Mouse (Mus musculus): ENCODE results near the gene Ciao1.

Ciao1 gene

DNA sequence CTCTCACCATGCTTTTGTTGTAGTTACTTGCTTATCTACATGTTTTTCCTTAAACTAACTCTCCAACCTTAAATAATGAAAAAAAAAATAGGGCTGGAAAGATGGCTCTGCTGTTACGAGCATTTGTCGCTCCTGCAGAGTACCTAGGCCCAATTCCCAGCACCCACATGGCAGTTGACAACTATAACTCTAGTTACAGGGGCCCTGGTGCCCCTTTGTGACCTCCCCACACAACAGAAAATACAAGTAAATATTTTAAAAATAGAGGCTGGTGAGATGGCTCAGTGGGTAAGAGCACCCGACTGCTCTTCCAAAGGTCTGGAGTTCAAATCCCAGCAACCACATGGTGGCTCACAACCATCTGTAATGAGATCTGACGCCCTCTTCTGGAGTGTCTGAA is 41.7 kb downstream of the Ciao1 start:
- ChIA-PET CTCF (interaction anchor here in 2 of 4 experiments (0.7 to 2.9 kb wide), 3 partner anchors 39 to 274 kb away, joined by 4 to 15 read pairs (median 6); no protein-coding TSS in a partner anchor), POLR2A (interaction anchor here in 2 of 4 experiments (0.6 to 1.4 kb wide), 3 partner anchors 8 to 40 kb away, joined by 3 to 6 read pairs (median 4); no protein-coding TSS in a partner anchor)

DNA sequence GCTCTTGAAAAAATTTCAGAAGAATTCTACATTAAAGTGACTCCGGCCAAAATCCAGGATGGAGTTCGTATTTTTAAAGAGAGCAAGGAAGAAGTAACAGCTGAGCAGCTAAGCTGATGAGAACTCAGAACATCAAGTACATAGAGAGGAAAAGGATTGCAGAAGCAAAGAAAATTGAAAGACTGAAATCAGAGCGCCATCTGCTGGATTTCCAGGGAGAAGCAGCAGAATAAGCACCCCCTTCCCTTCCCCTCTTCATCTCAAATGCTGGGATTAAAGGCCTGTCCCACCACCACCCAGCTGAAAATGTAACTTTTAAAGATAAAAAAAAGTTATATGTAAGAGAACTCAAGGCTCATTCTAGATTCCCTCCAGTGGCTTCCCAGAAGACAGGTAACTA is 42.7 kb downstream of the Ciao1 start:
- CTCF ChIA-PET, result interaction anchor here in 2 of 4 experiments (0.8 to 2.9 kb wide), 3 partner anchors 38 to 43 kb away, joined by 3 to 15 read pairs (median 4); partner anchors contain the start of genes Ciao1 (in 1 of the 2) and Tmem127 (in 1 of the 2)
- POLR2A ChIA-PET, result interaction anchor here in 1 of 4 experiments (0.6 to 1.4 kb wide), 3 partner anchors 9 to 489 kb away, joined by 3 to 4 read pairs (median 3); no protein-coding TSS in a partner anchor
